Mouse (Mus musculus): ENCODE data around the gene Atp1a1.
A peak's percentile ranks its signal among the peaks of the same experiment; 100 is the strongest.

Gene Atp1a1

GRCm38 (mm10) chr3:101604550-101605223 lies at the start of gene Atp1a1:
Gene Atp1a1 (minus strand): TSS chr3:101604684.
- peak; percentile 99 for DNase-seq

GRCm38 (mm10) chr3:101653446-101653845 lies 49.0 kb upstream of the Atp1a1 start:
- DNase-seq = peak; percentile 84

GRCm38 (mm10) chr3:101652967-101653366 lies 48.5 kb upstream of the Atp1a1 start:
- DNase-seq = peak; percentile 82

- DNase-seq = no peak
Observed at GRCm38 (mm10) chr3:101650328-101650727, 45.8 kb upstream of the Atp1a1 start.

- DNase-seq = no peak
Observed at GRCm38 (mm10) chr3:101649271-101649670, 44.8 kb upstream of the Atp1a1 start.

GRCm38 (mm10) chr3:101648096-101648793 lies 43.8 kb upstream of the Atp1a1 start:
- no peak for DNase-seq

GRCm38 (mm10) chr3:101646806-101647205 lies 42.3 kb upstream of the Atp1a1 start:
- DNase-seq = no peak

- no peak for DNase-seq
Observed at GRCm38 (mm10) chr3:101645569-101646106, 41.2 kb upstream of the Atp1a1 start.

GRCm38 (mm10) chr3:101644062-101644802 lies 39.7 kb upstream of the Atp1a1 start:
- no peak for DNase-seq

- no peak for DNase-seq
Observed at GRCm38 (mm10) chr3:101643264-101643663, 38.8 kb upstream of the Atp1a1 start.

GRCm38 (mm10) chr3:101638223-101638622 lies 33.7 kb upstream of the Atp1a1 start:
- DNase-seq = no peak

- DNase-seq = no peak
Observed at GRCm38 (mm10) chr3:101636510-101636909, 32.0 kb upstream of the Atp1a1 start.

GRCm38 (mm10) chr3:101636086-101636485 lies 31.6 kb upstream of the Atp1a1 start:
- peak; percentile 85 for DNase-seq

- DNase-seq = no peak
Observed at GRCm38 (mm10) chr3:101634141-101634900, 29.8 kb upstream of the Atp1a1 start.

- DNase-seq = no peak
Observed at GRCm38 (mm10) chr3:101628255-101628654, 23.8 kb upstream of the Atp1a1 start.

- no peak for DNase-seq
Observed at GRCm38 (mm10) chr3:101624287-101624686, 19.8 kb upstream of the Atp1a1 start.

- DNase-seq = no peak
Observed at GRCm38 (mm10) chr3:101619017-101619416, 14.5 kb upstream of the Atp1a1 start.

- no peak for DNase-seq
Observed at GRCm38 (mm10) chr3:101618505-101618904, 14.0 kb upstream of the Atp1a1 start.

- no peak for DNase-seq
Observed at GRCm38 (mm10) chr3:101617451-101617850, 13.0 kb upstream of the Atp1a1 start.

GRCm38 (mm10) chr3:101617007-101617406 lies 12.5 kb upstream of the Atp1a1 start:
- DNase-seq = no peak

GRCm38 (mm10) chr3:101615856-101616255 lies 11.4 kb upstream of the Atp1a1 start:
- DNase-seq = no peak

- DNase-seq = no peak
Observed at GRCm38 (mm10) chr3:101611813-101612491, 7.5 kb upstream of the Atp1a1 start.
